Mouse (Mus musculus): Measurements from ENCODE around the gene Clmn. TPM values are rescaled to one million over a fixed set of nuclear protein-coding genes. Genes with fewer than 3 reads are reported as not detected.

The Clmn gene
- polyA plus RNA-seq, 1 experiment, result 8.2 TPM

GRCm38 (mm10) chr12:104857614-104858013 lies 7.3 kb downstream of the Clmn start:
- H3K4me3 ChIP-seq (ENCODE audit: insufficient read depth, low read depth, low read length), result no peak overlapping the region
- H3K4me1 ChIP-seq (ENCODE audit: control insufficient read depth, insufficient read depth, insufficient read length, low read length), result peaks cover 21% of the 10 kb centered on the region
- H3K27ac ChIP-seq (replicated peaks; ENCODE audit: low read depth, low read length), result 0 out of 2 replicates have a peak overlapping the region, but pooled peaks have one; percentile 3

- Histone ChIP-seq H3K4me1 (ENCODE audit: control insufficient read depth, insufficient read depth, insufficient read length, low read length) (peaks cover 21% of the 10 kb centered on the region), H3K4me3 (ENCODE audit: insufficient read depth, low read depth, low read length) (no peak overlapping the region), H3K27ac (replicated peaks; ENCODE audit: low read depth, low read length) (no peak overlapping the region; the same call in 1 of the 2 replicates)
Observed at GRCm38 (mm10) chr12:104856540-104856939, 8.3 kb downstream of the Clmn start.

- Histone ChIP-seq H3K4me1 (ENCODE audit: control insufficient read depth, insufficient read depth, insufficient read length, low read length) (peaks cover 21% of the 10 kb centered on the region), H3K27ac (replicated peaks; ENCODE audit: low read depth, low read length) (no peak overlapping the region), H3K4me3 (ENCODE audit: insufficient read depth, low read depth, low read length) (no peak overlapping the region)
Observed at GRCm38 (mm10) chr12:104855548-104855947, 9.3 kb downstream of the Clmn start.

- no peak overlapping the region for H3K4me3 ChIP-seq (ENCODE audit: insufficient read depth, low read depth, low read length)
- no peak overlapping the region for H3K27ac ChIP-seq (replicated peaks; ENCODE audit: low read depth, low read length)
- peaks cover 21% of the 10 kb centered on the region for H3K4me1 ChIP-seq (ENCODE audit: control insufficient read depth, insufficient read depth, insufficient read length, low read length)
Observed at GRCm38 (mm10) chr12:104854826-104855225, 10.1 kb downstream of the Clmn start.

GRCm38 (mm10) chr12:104853374-104853773 lies 11.5 kb downstream of the Clmn start:
- Histone ChIP-seq H3K27ac (replicated peaks; ENCODE audit: low read depth, low read length) (no peak overlapping the region), H3K4me3 (ENCODE audit: insufficient read depth, low read depth, low read length) (no peak overlapping the region), H3K4me1 (ENCODE audit: control insufficient read depth, insufficient read depth, insufficient read length, low read length) (peaks cover 21% of the 10 kb centered on the region)

DNA sequence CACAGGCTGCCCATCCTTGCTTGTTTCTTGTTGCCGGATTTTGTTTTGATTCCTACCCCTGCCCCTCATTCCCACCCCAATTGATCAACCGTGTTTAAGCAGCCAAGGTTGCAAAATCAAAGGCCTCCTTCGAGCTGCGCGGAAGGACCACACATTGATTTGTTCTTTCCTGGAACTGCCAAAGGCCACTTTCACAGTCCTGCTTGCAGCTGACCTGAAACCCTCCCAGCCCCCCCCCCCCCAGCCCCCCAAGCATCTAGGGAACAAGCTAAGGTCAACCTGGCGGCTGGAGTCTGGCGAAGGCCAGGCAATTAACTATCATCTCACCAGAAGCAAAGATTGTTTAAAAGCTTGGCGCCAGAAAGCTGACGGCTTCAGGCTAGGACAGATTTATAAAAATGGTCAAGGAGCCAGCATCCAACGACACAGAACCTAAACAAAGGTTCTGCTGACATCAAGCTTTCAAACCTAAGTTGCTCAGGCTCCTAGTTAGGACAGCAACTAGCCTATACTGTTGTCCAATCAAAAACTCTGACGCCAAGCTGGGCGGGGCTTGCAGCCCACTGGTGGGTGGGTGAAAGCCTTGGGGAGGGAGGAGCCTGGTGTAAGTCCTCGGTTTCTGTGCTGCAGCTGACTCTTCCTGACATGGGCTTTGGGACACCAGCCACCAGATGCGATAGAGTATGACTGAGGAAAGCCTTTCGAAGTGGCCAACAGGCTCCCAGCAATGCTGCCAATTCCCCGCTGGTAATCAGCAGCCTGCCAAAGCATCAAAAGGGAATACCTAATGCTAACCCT lies 13.0 kb downstream of the Clmn start:
- Histone ChIP-seq H3K4me3 (ENCODE audit: insufficient read depth, low read depth, low read length) (no peak overlapping the region), H3K4me1 (ENCODE audit: control insufficient read depth, insufficient read depth, insufficient read length, low read length) (peaks cover 13% of the 10 kb centered on the region), H3K27ac (replicated peaks; ENCODE audit: low read depth, low read length) (no peak overlapping the region)

DNA sequence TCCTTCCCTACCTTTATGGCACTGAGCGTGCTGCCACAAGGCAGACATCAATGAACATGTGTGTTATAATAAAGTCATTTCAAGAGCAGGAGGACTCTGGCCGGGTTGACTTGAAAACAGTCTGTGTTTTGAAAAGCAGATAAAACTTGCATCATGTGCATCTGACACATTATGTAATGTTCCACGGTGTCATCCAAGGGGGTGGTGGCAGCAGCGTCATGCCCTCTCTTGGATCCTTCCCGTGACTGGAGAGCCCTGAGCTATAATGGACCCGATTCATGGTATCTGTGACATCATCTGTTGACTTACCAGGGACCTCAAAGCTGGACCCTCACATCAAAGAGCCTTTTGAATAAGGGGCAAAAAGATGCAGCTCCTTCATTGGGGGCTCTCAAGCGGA lies 14.8 kb downstream of the Clmn start:
- no peak overlapping the region for H3K27ac ChIP-seq (replicated peaks; ENCODE audit: low read depth, low read length)
- H3K4me3 ChIP-seq (ENCODE audit: insufficient read depth, low read depth, low read length), result no peak overlapping the region
- H3K4me1 ChIP-seq (ENCODE audit: control insufficient read depth, insufficient read depth, insufficient read length, low read length), result peaks cover 6% of the 10 kb centered on the region; the same call in 1 of the 2 replicates

GRCm38 (mm10) chr12:104848667-104849066 lies 16.2 kb downstream of the Clmn start:
- H3K4me1 ChIP-seq (ENCODE audit: control insufficient read depth, insufficient read depth, insufficient read length, low read length), result peaks cover 4% of the 10 kb centered on the region; the same call in 1 of the 2 replicates
- no peak overlapping the region for H3K4me3 ChIP-seq (ENCODE audit: insufficient read depth, low read depth, low read length)
- H3K27ac ChIP-seq (replicated peaks; ENCODE audit: low read depth, low read length), result no peak overlapping the region

DNA sequence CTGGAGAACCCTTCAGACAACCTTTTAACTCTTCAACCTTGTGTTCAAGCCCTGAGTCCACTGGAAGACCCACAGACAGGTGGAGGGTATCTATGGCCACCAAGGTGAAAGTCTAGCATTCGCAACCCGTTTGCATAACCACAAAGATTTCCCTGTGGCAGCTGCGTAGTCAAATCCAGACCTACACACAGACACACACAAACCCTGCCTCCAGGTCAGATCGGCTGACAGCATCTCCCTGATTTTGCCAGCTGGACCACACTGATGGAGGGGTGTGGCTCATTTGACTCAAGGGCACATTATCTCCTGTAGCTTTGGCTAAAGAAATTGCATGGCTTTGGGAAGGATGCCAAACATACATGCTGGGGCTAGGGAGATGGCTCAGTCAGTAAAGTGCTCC lies 17.6 kb downstream of the Clmn start:
- peaks cover 4% of the 10 kb centered on the region; the same call in 1 of the 2 replicates for H3K4me1 ChIP-seq (ENCODE audit: control insufficient read depth, insufficient read depth, insufficient read length, low read length)
- no peak overlapping the region for H3K27ac ChIP-seq (replicated peaks; ENCODE audit: low read depth, low read length)
- no peak overlapping the region for H3K4me3 ChIP-seq (ENCODE audit: insufficient read depth, low read depth, low read length)

- Histone ChIP-seq H3K4me3 (ENCODE audit: insufficient read depth, low read depth, low read length) (peak overlapping the region; percentile 61), H3K27ac (replicated peaks; ENCODE audit: low read depth, low read length) (0 out of 2 replicates have a peak overlapping the region, but pooled peaks have one; percentile 36), H3K4me1 (ENCODE audit: control insufficient read depth, insufficient read depth, insufficient read length, low read length) (peaks cover 4% of the 10 kb centered on the region; the same call in 1 of the 2 replicates)
Observed at GRCm38 (mm10) chr12:104845707-104846106, 19.2 kb downstream of the Clmn start.

DNA sequence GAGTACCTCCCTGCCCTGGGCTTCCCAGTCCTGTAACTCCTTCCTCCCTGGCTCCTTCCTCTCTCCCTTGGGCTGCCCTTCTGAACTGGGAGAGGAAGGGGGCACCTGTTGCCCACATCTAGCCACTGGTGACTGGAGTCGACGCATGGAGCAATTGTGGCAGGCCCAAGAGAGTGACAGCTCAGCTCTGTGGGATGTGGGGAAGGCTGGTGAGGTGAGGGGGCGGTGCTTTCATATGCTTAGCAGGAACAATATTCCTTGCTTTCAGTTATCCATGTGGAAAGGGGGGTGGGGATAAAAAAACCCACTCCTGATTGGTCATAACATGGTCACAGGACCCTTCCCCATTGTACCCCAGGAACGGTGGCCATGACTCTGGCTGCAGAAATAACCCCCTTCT lies 19.9 kb downstream of the Clmn start:
- no peak overlapping the region for H3K27ac ChIP-seq (replicated peaks; ENCODE audit: low read depth, low read length)
- H3K4me1 ChIP-seq (ENCODE audit: control insufficient read depth, insufficient read depth, insufficient read length, low read length), result peaks cover 4% of the 10 kb centered on the region; the same call in 1 of the 2 replicates
- no peak overlapping the region for H3K4me3 ChIP-seq (ENCODE audit: insufficient read depth, low read depth, low read length)

DNA sequence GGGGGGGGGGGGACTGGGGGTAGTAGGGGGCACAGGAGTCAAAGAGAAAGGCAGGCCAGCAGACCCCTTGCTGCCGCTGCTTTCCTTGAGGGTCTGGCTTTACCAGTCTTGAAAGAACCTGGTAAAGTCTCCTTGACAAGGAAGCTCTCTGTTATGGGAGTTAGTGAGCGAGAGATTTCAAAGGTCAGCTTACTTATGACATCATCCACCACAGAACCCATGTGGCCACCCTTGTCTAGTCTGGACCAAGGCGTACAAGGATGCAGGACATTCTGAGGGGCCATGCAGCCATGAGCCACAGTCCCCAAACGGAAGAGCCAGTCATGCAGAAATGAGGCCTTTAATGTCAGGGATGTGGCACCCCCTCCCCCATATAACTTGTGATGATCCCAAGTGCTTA lies 20.6 kb downstream of the Clmn start:
- Histone ChIP-seq H3K4me1 (ENCODE audit: control insufficient read depth, insufficient read depth, insufficient read length, low read length) (peaks cover 4% of the 10 kb centered on the region; the same call in 1 of the 2 replicates), H3K27ac (replicated peaks; ENCODE audit: low read depth, low read length) (no peak overlapping the region), H3K4me3 (ENCODE audit: insufficient read depth, low read depth, low read length) (no peak overlapping the region)

DNA sequence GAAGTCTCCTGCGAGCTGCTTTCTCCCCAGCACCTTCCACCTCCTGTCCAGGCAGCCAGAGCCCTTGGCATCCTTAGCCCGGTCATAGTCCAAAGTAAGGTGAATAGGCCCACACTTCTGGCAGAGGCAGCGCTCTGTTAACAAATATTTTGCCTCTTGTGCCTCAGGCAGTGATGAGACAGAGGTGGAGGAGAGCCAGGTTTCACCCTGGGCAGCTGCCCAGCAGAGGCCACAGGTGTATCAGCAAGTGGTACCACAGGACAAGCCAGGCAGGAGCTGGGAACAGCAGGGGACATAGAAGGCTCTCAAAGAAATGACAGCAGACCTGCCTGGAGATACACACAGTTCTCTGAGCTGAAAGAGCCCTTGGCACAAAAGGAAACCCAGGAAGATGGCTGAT lies 23.6 kb downstream of the Clmn start:
- H3K27ac ChIP-seq (replicated peaks; ENCODE audit: low read depth, low read length), result no peak overlapping the region
- H3K4me3 ChIP-seq (ENCODE audit: insufficient read depth, low read depth, low read length), result no peak overlapping the region
- H3K4me1 ChIP-seq (ENCODE audit: control insufficient read depth, insufficient read depth, insufficient read length, low read length), result peaks cover 4% of the 10 kb centered on the region; the same call in 1 of the 2 replicates

DNA sequence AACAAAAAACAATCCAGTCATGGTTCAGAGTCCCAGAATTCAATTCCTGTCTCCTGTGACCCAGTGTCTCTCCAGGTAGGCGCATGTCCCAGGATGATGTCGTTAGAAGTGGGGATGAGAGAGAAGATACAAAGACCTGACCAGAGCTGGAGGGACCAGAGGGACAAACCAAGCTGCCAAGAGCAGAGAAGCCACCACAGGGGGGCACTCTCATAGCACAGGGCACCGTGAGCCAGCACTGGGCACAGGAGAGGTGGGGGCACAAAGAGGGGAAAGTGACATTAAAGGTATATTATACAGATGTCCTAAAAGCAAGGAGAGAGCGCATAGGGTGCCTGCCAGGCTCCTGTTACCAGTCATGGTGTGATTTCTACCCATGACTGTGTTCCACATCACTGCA lies 25.9 kb downstream of the Clmn start:
- Histone ChIP-seq H3K4me1 (ENCODE audit: control insufficient read depth, insufficient read depth, insufficient read length, low read length) (no peaks in the 10 kb centered on the region), H3K4me3 (ENCODE audit: insufficient read depth, low read depth, low read length) (no peak overlapping the region), H3K27ac (replicated peaks; ENCODE audit: low read depth, low read length) (no peak overlapping the region)

GRCm38 (mm10) chr12:104838462-104838861 lies 26.4 kb downstream of the Clmn start:
- Histone ChIP-seq H3K4me1 (ENCODE audit: control insufficient read depth, insufficient read depth, insufficient read length, low read length) (no peaks in the 10 kb centered on the region), H3K4me3 (ENCODE audit: insufficient read depth, low read depth, low read length) (no peak overlapping the region), H3K27ac (replicated peaks; ENCODE audit: low read depth, low read length) (no peak overlapping the region)

- Histone ChIP-seq H3K27ac (replicated peaks; ENCODE audit: low read depth, low read length) (no peak overlapping the region), H3K4me3 (ENCODE audit: insufficient read depth, low read depth, low read length) (no peak overlapping the region), H3K4me1 (ENCODE audit: control insufficient read depth, insufficient read depth, insufficient read length, low read length) (no peaks in the 10 kb centered on the region)
Observed at GRCm38 (mm10) chr12:104837957-104838401, 26.9 kb downstream of the Clmn start.
